Mouse (Mus musculus) urinary bladder, adult 2 months (tissue): ENCODE results near the gene Wdr76. TPM values are rescaled to one million over a fixed set of nuclear protein-coding genes. Genes with fewer than 3 reads are reported as not detected.
A peak's percentile ranks its signal among the peaks of the same experiment; 100 is the strongest.
"Not testable (repeated sequence)": the region's sequence is repeated elsewhere in the genome, so short reads cannot be mapped to it uniquely, and the experiment has no call there.

Experiments
- DNase-seq: peaks from one replicate; pipeline ENCODE4 v3.0.0; 2022; ENCODE audit warnings: low spot score
- polyA plus RNA-seq: library from polyadenylated mRNA; depleted of rRNA; stranded (reverse); fragments of >200 nt; gene quantifications from 2 replicates; pipeline ENCODE4 v1.2.3, GENCODE M21; 2012

Gene Wdr76
- polyA plus RNA-seq, 1 experiment, result 4.1 TPM

- DNase-seq, result not testable (repeated sequence)
Observed at GRCm38 (mm10) chr2:121518711-121519110, 12.2 kb downstream of the Wdr76 start.

- no peak for DNase-seq
Observed at GRCm38 (mm10) chr2:121522006-121522405, 15.5 kb downstream of the Wdr76 start.

GRCm38 (mm10) chr2:121522830-121523229 is 16.3 kb downstream of the Wdr76 start:
- not testable (repeated sequence) for DNase-seq

- no peak for DNase-seq
Observed at GRCm38 (mm10) chr2:121525056-121525455, 18.5 kb downstream of the Wdr76 start.

GRCm38 (mm10) chr2:121544829-121545228 is 38.3 kb downstream of the Wdr76 start:
- DNase-seq, result no peak

GRCm38 (mm10) chr2:121549630-121550029 is 43.1 kb downstream of the Wdr76 start:
- DNase-seq, result no peak

- DNase-seq, result no peak
Observed at GRCm38 (mm10) chr2:121551271-121551670, 44.7 kb downstream of the Wdr76 start.

- DNase-seq, result no peak
Observed at GRCm38 (mm10) chr2:121563117-121563516, 56.6 kb downstream of the Wdr76 start.

GRCm38 (mm10) chr2:121565911-121566310 is 59.4 kb downstream of the Wdr76 start:
- DNase-seq, result no peak

GRCm38 (mm10) chr2:121570049-121570448 is 63.5 kb downstream of the Wdr76 start:
- no peak for DNase-seq

GRCm38 (mm10) chr2:121570999-121571655 is 64.6 kb downstream of the Wdr76 start:
- no peak for DNase-seq

- DNase-seq, result peak; percentile 28
Observed at GRCm38 (mm10) chr2:121571780-121572179, 65.3 kb downstream of the Wdr76 start.

GRCm38 (mm10) chr2:121574066-121574630 is 67.6 kb downstream of the Wdr76 start:
- no peak for DNase-seq

- DNase-seq, result no peak
Observed at GRCm38 (mm10) chr2:121575741-121576201, 69.2 kb downstream of the Wdr76 start.

GRCm38 (mm10) chr2:121582809-121583376 is 76.4 kb downstream of the Wdr76 start:
- no peak for DNase-seq

- DNase-seq, result no peak
Observed at GRCm38 (mm10) chr2:121583468-121584116, 77.1 kb downstream of the Wdr76 start.

- DNase-seq, result no peak
Observed at GRCm38 (mm10) chr2:121584705-121585104, 78.2 kb downstream of the Wdr76 start.

GRCm38 (mm10) chr2:121587523-121588308 is 81.2 kb downstream of the Wdr76 start:
- DNase-seq, result no peak

GRCm38 (mm10) chr2:121588309-121588694 is 81.8 kb downstream of the Wdr76 start:
- DNase-seq, result no peak

GRCm38 (mm10) chr2:121594131-121594530 is 87.6 kb downstream of the Wdr76 start:
- no peak for DNase-seq
